Mouse (Mus musculus): ENCODE results near the gene Fam76a.

Gene Fam76a

GRCm38 (mm10) chr4:132922558-132923008, at the start of gene Fam76a:
TSS of gene Fam76a (minus strand) at chr4:132922558.
- peak; percentile 100 for DNase-seq

- no peak for DNase-seq
Observed at GRCm38 (mm10) chr4:132972101-132972500, 49.7 kb upstream of the Fam76a start.

- DNase-seq: no peak
Observed at GRCm38 (mm10) chr4:132971601-132972000, 49.2 kb upstream of the Fam76a start.

GRCm38 (mm10) chr4:132968105-132968938, 46.0 kb upstream of the Fam76a start:
- DNase-seq: no peak

GRCm38 (mm10) chr4:132964473-132964872, 42.1 kb upstream of the Fam76a start:
- DNase-seq: no peak

- no peak for DNase-seq
Observed at GRCm38 (mm10) chr4:132964064-132964463, 41.7 kb upstream of the Fam76a start.

GRCm38 (mm10) chr4:132963436-132963835, 41.1 kb upstream of the Fam76a start:
- DNase-seq: no peak

- no peak for DNase-seq
Observed at GRCm38 (mm10) chr4:132962628-132963027, 40.3 kb upstream of the Fam76a start.

GRCm38 (mm10) chr4:132961866-132962265, 39.5 kb upstream of the Fam76a start:
- DNase-seq: no peak

DNA sequence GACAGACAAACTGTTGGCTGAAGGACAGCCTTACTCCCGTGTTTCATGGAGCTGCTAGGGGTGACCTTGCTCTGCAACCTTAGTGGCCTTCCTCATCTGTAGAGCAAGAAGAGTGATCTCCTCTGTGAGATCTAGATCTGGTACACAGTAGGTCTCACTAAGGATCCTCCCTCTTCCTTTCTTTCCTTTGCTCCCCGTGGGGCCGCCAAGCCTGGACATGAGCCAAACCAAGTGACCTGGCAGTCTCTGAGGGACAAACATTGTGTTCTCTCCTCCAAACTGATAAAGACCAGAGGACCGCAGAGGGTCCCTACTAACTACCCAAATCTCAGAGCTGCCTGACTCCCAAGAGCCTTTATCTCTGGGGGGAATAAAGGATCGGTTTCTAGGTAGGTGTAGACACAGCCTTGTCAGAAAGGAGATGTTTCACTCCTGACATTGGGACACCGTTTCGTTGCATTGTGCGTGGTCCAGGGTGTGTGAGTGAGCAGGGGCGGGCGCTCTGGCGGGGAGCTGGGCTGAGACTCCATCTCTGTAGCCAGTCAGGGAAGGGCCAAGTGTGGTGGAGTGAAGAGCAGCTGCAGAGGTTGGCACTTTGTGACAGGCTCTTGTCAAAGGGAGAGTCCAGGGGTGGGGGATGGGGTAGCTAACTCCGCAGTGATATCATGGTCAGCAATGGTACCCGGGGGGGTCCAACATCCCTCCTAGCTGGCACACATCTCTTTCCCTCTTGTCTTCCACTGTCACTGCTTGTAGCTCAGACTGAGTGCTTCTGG, 38.7 kb upstream of the Fam76a start:
- peak; percentile 60 for DNase-seq

DNA sequence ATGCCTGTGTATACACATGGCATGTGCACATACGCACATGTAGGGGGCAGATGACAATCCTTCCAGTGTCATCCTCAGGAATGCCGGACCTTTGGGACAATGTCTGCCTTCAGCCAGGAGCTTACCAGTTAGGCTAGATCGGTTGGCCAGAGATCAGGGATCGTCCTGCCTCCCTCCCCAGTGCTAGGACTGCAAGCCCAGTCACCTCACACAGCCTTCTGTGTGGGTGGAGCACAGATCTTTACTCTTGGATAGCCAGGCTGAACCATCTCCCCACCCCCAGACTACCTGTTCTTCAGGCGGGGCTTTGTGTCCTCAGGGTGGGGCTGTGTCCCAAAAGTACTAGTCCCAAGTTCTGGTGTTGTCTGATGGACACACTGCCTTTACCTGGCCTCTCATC, 38.0 kb upstream of the Fam76a start:
- no peak for DNase-seq

GRCm38 (mm10) chr4:132959679-132960045, 37.3 kb upstream of the Fam76a start:
- no peak for DNase-seq

DNA sequence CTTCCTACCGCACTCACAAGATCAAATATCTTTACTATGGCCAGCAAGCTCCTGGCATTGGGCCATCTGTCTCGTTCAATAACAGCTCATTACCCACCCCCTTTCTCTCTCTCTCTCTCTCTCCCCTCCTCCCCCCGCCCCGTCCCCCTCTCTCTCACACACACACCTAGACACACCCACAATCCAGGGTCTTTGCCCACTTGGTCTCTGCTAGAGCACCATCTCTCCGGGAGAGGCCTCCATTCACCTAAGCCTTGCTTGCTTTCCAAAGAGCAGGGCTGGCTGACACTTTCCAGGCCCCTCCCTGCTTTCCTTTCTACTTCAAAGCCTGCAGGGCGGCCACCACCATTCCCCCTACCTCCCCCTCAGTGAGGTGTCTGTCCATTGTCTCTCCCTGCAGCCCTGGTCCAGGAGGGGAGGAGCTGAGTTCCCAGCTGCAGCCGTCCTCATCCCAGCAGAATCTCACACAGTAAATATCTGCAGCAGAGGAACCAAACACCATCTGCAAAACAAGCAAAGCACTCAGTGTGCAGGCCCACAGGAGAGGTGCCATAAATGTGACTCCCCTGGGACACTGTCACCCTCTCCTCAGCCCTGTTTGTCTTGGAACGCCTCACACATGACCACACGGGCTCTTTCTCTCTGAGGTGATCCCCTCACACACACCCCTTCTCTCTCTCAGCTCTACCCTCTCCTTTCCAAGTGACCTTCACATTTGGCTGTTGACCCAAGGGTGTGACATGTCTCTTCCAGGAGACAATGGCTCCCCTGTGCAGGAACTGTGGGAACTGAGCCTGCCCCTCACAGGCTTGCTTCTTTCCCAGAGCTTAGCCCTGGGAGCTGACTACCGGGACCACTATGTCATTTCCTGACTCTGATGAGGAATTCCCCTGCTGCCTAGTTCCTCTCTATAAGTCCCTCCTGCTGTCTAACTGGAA, 36.7 kb upstream of the Fam76a start:
- DNase-seq: peak; percentile 48

GRCm38 (mm10) chr4:132955395-132955791, 33.0 kb upstream of the Fam76a start:
- DNase-seq: no peak

GRCm38 (mm10) chr4:132954530-132955394, 32.4 kb upstream of the Fam76a start:
- no peak for DNase-seq

- no peak for DNase-seq
Observed at GRCm38 (mm10) chr4:132950999-132951398, 28.6 kb upstream of the Fam76a start.

GRCm38 (mm10) chr4:132949882-132950532, 27.6 kb upstream of the Fam76a start:
- DNase-seq: no peak

- peak; percentile 53 for DNase-seq
Observed at GRCm38 (mm10) chr4:132946047-132947001, 24.0 kb upstream of the Fam76a start.

- DNase-seq: peak; percentile 89
Observed at GRCm38 (mm10) chr4:132945261-132946046, 23.1 kb upstream of the Fam76a start.

Measured in kidney, postnatal 14 days (tissue).